Mouse (Mus musculus) thymus, adult 2 months (tissue): ENCODE results near the gene Ech1.

Source experiments
- CTCF ChIP-seq: fragments of 200-500 bp; IDR thresholded peaks from 2 replicates; pipeline ENCODE4 v1.5.1; 2012; ENCODE audit warnings: mild to moderate bottlenecking, control low read depth, low read length, moderate library complexity, borderline replicate concordance; ENCODE audit not compliant: control insufficient read depth, poor library complexity, insufficient read depth; ENCODE audit errors: extremely low read depth
- POLR2A ChIP-seq: fragments of 200-500 bp; IDR thresholded peaks from 2 replicates; pipeline ENCODE4 v1.6.1; 2012; ENCODE audit warnings: mild to moderate bottlenecking, low read length, control low read depth, moderate library complexity; ENCODE audit not compliant: control insufficient read depth, poor library complexity, insufficient read depth; ENCODE audit errors: extremely low read depth

DNA sequence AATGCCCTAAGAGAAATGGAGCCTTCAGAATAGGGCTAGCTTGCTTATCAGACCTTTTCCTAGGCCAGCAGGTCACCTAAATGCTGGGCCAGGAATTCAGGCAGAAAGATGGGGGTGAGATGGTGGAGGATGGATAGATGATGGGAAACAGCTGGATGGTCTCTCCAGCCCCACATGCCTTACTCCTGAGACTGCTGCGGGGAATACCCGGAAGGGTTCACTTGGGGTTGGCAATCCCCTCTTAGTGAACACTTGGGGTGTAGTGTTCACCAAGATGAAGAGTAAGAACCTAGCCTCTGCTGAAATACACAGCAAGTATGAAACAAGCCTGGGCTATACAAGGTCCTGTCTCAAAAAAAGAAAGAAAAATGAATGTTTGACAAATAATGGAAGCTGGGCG lies 35.8 kb upstream of the Ech1 start:
- TF ChIP-seq POLR2A (no peak), CTCF (no peak)
